Mouse (Mus musculus) hindbrain, embryonic 14.5 days (tissue): ENCODE data around the gene Tm4sf19. TPM values are rescaled to one million over a fixed set of nuclear protein-coding genes. Genes with fewer than 3 reads are reported as not detected.

Experiments
- ATAC-seq: fragments of 200-750 bp; cut with Nextera tagmentation; 2 replicates; pipeline ENCODE4 v1.8.0; 2017; ENCODE audit warnings: moderate number of reproducible peaks, mild to moderate bottlenecking, moderate TSS enrichment, moderate library complexity; ENCODE audit not compliant: low FRiP score
- DNase-seq: peaks from one replicate; pipeline ENCODE4 v3.0.0-alpha.2; 2015; ENCODE audit warnings: low spot score
- H3K27ac ChIP-seq: fragments of 300-500 bp; sonication (generic); 2 replicates; pipeline ENCODE4 v1.5.1; 2014; ENCODE audit warnings: mild to moderate bottlenecking, moderate library complexity
- H3K27me3 ChIP-seq: fragments of 300-500 bp; sonication (generic); 2 replicates; pipeline ENCODE4 v1.6.1; 2014; ENCODE audit warnings: mild to moderate bottlenecking, low read length, mixed read lengths; ENCODE audit not compliant: control insufficient read depth, insufficient read depth
- H3K36me3 ChIP-seq: fragments of 300-500 bp; sonication (generic); replicated peaks from 2 replicates; pipeline ENCODE4 v1.6.1; 2014; ENCODE audit not compliant: control insufficient read depth, insufficient read depth
- H3K4me1 ChIP-seq: fragments of 300-500 bp; sonication (generic); replicated peaks from 2 replicates; pipeline ENCODE4 v1.6.1; 2014; ENCODE audit warnings: antibody characterized with exemption, low read length, mixed read lengths; ENCODE audit not compliant: control insufficient read depth, insufficient read depth
- H3K4me2 ChIP-seq: fragments of 300-500 bp; sonication (generic); replicated peaks from 2 replicates; pipeline ENCODE4 v1.6.1; 2014; ENCODE audit warnings: mild to moderate bottlenecking, moderate library complexity
- H3K4me3 ChIP-seq: fragments of 300-500 bp; sonication (generic); replicated peaks from 2 replicates; pipeline ENCODE4 v1.5.1; 2014; ENCODE audit warnings: mild to moderate bottlenecking, low read length
- H3K9ac ChIP-seq: fragments of 300-500 bp; sonication (generic); 2 replicates; pipeline ENCODE4 v1.6.1; 2014
- H3K9me3 ChIP-seq: fragments of 300-500 bp; sonication (generic); 2 replicates; pipeline ENCODE4 v1.6.1; 2016; ENCODE audit warnings: low read length; ENCODE audit not compliant: control insufficient read depth
- WGBS: fragments of 180-500 bp; shearing (Covaris S2); extraction: QIAGEN DNeasy Blood & Tissue Kit; methylation state at CpG from one replicate; pipeline ENCODE4 v1.1.7; 2014; 5-methylcytosine and 5-hydroxymethylcytosine counted together
- polyA plus RNA-seq: library from polyadenylated mRNA; unstranded; fragments of >200 nt; fragmentation: Nextera tagmentation; extraction: Ambion mirVana; gene quantifications from 2 replicates; pipeline ENCODE4 v1.2.1, GENCODE M21; 2014

The Tm4sf19 gene
- polyA plus RNA-seq, 1 experiment from 2014 or later: not detected

- Histone ChIP-seq H3K4me3 (no peak overlapping the region), H3K4me1 (no peaks in the 10 kb centered on the region), H3K4me2 (no peak overlapping the region), H3K36me3 (peaks cover 68% of the 10 kb centered on the region), H3K9me3 (no peaks in the 10 kb centered on the region), H3K27ac (no peak overlapping the region), H3K27me3 (no peaks in the 10 kb centered on the region), H3K9ac (no peak overlapping the region)
- ATAC-seq (no peak), DNase-seq (no peak)
These were observed 55.8 kb downstream of the Tm4sf19 start for GRCm38 (mm10) chr16:32456086-32456485.

- Histone ChIP-seq H3K4me1 (no peaks in the 10 kb centered on the region), H3K9ac (no peak overlapping the region), H3K9me3 (no peaks in the 10 kb centered on the region), H3K4me3 (no peak overlapping the region), H3K27ac (no peak overlapping the region), H3K36me3 (peaks cover 64% of the 10 kb centered on the region), H3K27me3 (no peaks in the 10 kb centered on the region), H3K4me2 (no peak overlapping the region)
- DNase-seq (no peak), ATAC-seq (no peak)
- 95% methylated on average over 1 of the region's 1 CpGs for WGBS
These were observed 56.5 kb downstream of the Tm4sf19 start for GRCm38 (mm10) chr16:32456761-32457160.

Other genes with a start within 250 kb of the Tm4sf19 start
- 6.9 and 7.9 TPM in 2 replicates for gene Nrros, start 234.9 kb upstream of the Tm4sf19 start, polyA plus RNA-seq
- gene Bex6, start 220.7 kb upstream of the Tm4sf19 start, polyA plus RNA-seq: not detected in 2 replicates
- 19.0 and 20.3 TPM in 2 replicates for gene Fbxo45, start 153.3 kb upstream of the Tm4sf19 start, polyA plus RNA-seq
- 11.0 and 15.6 TPM in 2 replicates for gene Wdr53, start 153.3 kb upstream of the Tm4sf19 start, polyA plus RNA-seq
- 0.19 TPM in 1 of 2 replicates, not detected in the other for gene Smco1, start 129.0 kb upstream of the Tm4sf19 start, polyA plus RNA-seq
- gene Rnf168, start 123.0 kb upstream of the Tm4sf19 start, polyA plus RNA-seq: 23.2 and 28.0 TPM in 2 replicates
- gene Ubxn7, start 68.2 kb upstream of the Tm4sf19 start, polyA plus RNA-seq: 23.4 and 23.8 TPM in 2 replicates
- 37.5 and 49.7 TPM in 2 replicates for gene Tctex1d2, start 19.2 kb downstream of the Tm4sf19 start, polyA plus RNA-seq
- 53.1 and 54.5 TPM in 2 replicates for gene Pcyt1a, start 30.4 kb downstream of the Tm4sf19 start, polyA plus RNA-seq
- gene Slc51a, start 87.4 kb downstream of the Tm4sf19 start, polyA plus RNA-seq: 0.23 and 0.47 TPM in 2 replicates
- not detected in 2 replicates for gene Zdhhc19, start 95.8 kb downstream of the Tm4sf19 start, polyA plus RNA-seq
- gene Tfrc, start 208.4 kb downstream of the Tm4sf19 start, polyA plus RNA-seq: 54.0 and 65.1 TPM in 2 replicates
- gene Tnk2, start 243.4 kb downstream of the Tm4sf19 start, polyA plus RNA-seq: 17.4 and 20.0 TPM in 2 replicates